Mouse (Mus musculus): Measurements from ENCODE around the gene Tmprss12.

DNA sequence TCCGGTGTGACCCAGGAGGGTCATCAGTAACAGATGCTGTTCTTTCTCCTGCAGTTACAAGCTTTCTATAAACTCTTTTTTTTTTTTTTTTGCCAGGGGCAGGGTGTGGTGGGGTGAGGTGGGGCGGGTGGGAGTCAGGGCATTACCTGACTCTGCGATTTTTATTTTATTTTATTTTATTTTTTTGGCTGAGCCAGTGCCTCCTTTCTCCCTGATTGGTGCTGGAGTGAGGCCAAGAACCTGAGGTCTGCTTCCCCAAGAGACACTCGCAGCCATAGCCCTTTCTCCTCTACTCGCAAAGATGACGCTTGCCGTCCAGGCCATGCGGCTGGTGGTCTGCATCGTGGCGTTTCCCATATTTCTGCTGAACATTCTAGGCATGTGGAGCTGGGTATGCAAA is 54.0 kb downstream of the Tmprss12 start, which contains the start of gene Mettl7a3:
- no peak for TF ChIP-seq CTCF (IDR thresholded peaks at IDR 0.05; ENCODE audit: borderline replicate concordance, extremely low read depth, insufficient read depth, insufficient read length)
- no peak for TF ChIP-seq POLR2A (IDR thresholded peaks at IDR 0.05; ENCODE audit: borderline replicate concordance, extremely low read depth, insufficient read depth, insufficient read length, poor library complexity, severe bottlenecking)

All from brain, embryonic 14.5 days (tissue).